Mouse (Mus musculus) lung, embryonic 15.5 days (tissue): ENCODE measurements around the gene Zfp663. TPM values are rescaled to one million over a fixed set of nuclear protein-coding genes. Genes with fewer than 3 reads are reported as not detected.

Experiments
- polyA plus RNA-seq: library from polyadenylated mRNA; unstranded; fragments of >200 nt; fragmentation: Nextera tagmentation; extraction: Ambion mirVana; gene quantifications from 2 replicates; pipeline ENCODE4 v1.2.1, GENCODE M21; 2015

The Zfp663 gene
- polyA plus RNA-seq, 1 experiment from 2014 or later, result 2.2 TPM

Other genes with a start within 250 kb of the Zfp663 start
- gene Cdh22, start 133.9 kb downstream of the Zfp663 start, polyA plus RNA-seq, result 1.0 and 1.1 TPM in 2 replicates
- gene Slc35c2, start 80.9 kb downstream of the Zfp663 start, polyA plus RNA-seq, result 48.0 and 48.7 TPM in 2 replicates
- gene Elmo2, start 42.2 kb downstream of the Zfp663 start, polyA plus RNA-seq, result 75.7 and 77.3 TPM in 2 replicates
- 7.0 and 7.1 TPM in 2 replicates for gene Zfp334, start 19.5 kb upstream of the Zfp663 start, polyA plus RNA-seq
- 0.06 TPM in 1 of 2 replicates, not detected in the other for gene Ocstamp, start 31.7 kb upstream of the Zfp663 start, polyA plus RNA-seq
- 0.42 and 0.57 TPM in 2 replicates for gene Slc13a3, start 104.5 kb upstream of the Zfp663 start, polyA plus RNA-seq
- 38.8 and 42.5 TPM in 2 replicates for gene Trp53rka, start 124.6 kb upstream of the Zfp663 start, polyA plus RNA-seq
- gene Slc2a10, start 135.1 kb upstream of the Zfp663 start, polyA plus RNA-seq, result 12.3 and 12.5 TPM in 2 replicates
- 2.2 and 3.2 TPM in 2 replicates for gene Eya2, start 226.3 kb upstream of the Zfp663 start, polyA plus RNA-seq